Mouse (Mus musculus) 3134 (cell line): ENCODE data around the gene Scgb2b21.
"Not testable (repeated sequence)": the region's sequence is repeated elsewhere in the genome, so short reads cannot be mapped to it uniquely, and the experiment has no call there.

Experiments
- DNase-seq: peaks from one replicate; pipeline ENCODE4 v3.0.0-alpha.2; 2011; ENCODE audit warnings: low spot score; ENCODE audit not compliant: insufficient read length; ENCODE audit errors: extremely low read depth

Gene Scgb2b21

DNA sequence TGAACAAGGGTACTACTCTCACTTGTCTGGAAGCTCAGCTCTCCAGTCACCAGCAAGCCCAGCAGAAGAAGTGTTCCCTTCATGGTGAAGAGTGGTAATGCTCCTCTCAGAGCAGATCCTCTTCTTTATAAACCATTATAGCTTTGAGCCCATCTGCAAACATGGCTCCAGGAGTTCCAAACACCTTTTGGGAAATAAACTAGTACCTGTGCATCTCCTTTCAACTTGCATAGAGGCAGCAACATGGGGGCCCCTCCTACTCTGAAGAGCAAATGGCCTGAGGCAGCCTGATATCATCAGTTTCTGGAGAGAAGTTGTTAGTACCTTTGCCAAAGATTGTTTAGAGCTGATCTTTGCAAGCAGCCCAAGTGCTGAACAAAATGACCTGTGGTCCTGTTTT, at the start of gene Scgb2b21:
Scgb2b21 (minus strand) TSS at position 101 of the 400 bp plus-strand sequence.
- no peak for DNase-seq

DNA sequence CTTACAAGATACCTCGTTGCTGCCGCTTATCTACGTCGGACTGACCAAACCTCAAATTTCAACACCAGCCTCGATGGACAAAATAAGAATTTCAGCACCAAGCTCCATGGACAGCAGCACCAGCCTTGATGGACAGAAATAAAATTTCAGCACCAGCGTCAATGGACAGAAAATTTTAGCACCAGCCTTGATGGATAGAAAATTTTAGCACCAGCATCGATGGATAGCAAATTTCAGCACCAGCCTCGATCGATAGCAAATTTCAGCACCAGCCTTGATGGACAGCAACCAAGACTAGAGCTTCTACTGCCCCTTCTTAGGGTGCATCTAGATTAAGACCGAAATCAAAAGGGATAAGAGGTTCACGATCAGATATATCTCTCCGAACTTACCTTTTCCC, 23.2 kb upstream of the Scgb2b21 start:
- not testable (repeated sequence) for DNase-seq
